Mouse (Mus musculus) CD4-positive, CD25-positive, alpha-beta regulatory T cell (primary cell): Measurements from ENCODE around the gene Dhcr7. TPM values are rescaled to one million over a fixed set of nuclear protein-coding genes. Genes with fewer than 3 reads are reported as not detected.

Source experiments
- polyA plus RNA-seq: library from polyadenylated mRNA; unstranded; fragments of 100-300 nt; shearing (Covaris generic); gene quantifications from one replicate; pipeline ENCODE4 v1.2.1, GENCODE M21; 2017

Dhcr7 gene
- 33.4 TPM for polyA plus RNA-seq

DNA sequence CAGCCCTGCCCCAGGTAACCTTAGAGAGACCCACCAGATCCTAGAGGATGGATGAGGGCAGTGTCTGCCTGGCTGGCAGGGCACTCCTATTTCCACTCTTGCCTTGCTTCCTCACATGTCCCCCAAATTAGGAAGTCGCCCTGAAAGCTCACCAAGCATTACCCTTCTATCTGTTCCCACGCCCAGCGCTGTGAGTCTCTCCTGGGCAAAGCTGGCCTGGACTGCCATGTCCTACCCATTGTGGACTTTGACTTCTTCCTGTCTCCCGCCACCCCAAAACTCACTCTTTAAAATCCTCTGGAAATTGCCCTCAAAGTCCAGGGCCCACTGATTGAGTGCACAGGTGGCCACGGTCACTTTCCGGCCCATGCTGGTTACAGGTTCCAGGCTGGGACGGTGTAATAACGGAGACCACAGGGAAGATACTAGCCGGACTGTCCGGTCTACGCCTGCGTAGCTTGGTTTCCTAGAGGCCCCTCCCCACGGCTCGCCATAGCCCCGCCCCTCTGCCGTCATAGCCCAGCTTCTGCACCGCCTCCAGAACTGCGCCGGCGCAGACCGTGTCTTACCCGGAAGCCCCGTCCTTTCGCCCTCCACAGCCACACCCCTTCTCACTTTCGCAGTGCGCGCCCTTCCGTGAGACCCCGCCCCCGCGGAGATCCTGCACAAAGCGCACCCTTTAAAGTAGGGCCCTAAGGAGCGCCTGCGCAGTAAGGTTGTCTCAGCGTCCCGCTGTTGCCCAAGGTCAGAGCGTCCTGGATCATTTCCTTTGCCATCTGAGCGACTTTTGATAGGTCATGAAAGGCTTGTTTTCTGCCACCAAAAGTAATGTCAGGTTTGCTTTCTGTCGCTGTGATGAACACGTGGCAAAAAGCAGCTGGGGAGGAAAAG lies at the start of gene Dhcr7, which contains the start of gene Nadsyn1:
Gene Dhcr7 (plus strand): TSS at position 771 of the 891 bp plus-strand sequence.
Gene Nadsyn1 (minus strand): TSS at position 475 of the 891 bp plus-strand sequence.

DNA sequence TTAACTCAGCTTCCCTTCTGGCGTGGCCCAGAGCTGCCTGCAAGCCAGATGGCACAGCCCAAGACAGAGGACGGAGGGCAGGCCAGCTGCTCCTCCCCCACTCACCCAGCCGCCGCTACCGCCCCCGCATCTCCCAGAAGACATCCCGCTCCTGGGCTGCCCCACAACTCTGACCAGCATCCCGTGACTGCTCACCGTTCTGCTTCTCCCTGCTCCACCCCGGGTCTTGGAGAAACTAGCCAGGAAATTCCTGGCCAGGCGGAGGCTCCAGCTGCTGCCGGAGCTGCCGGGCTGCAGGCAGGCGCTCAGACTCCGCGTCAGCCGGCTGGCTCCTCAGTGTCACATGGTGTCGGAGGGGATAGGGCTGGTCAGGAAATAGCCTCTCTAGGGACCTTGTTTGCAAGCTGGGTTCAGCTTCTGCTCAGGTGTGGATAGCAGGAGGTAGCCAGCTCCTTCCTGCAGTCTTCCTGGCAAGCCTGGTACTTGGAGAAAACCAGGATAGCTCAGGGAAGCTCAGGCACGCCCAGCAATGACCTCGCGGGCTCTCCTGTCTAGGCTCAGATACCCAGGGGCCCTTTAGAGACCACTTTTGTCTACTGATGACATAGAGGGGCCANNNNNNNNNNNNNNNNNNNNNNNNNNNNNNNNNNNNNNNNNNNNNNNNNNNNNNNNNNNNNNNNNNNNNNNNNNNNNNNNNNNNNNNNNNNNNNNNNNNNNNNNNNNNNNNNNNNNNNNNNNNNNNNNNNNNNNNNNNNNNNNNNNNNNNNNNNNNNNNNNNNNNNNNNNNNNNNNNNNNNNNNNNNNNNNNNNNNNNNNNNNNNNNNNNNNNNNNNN lies 38.7 kb upstream of the Dhcr7 start, which contains the start of gene Mrgpre:
Gene Mrgpre (minus strand): TSS at position 505 of the 834 bp plus-strand sequence.

DNA sequence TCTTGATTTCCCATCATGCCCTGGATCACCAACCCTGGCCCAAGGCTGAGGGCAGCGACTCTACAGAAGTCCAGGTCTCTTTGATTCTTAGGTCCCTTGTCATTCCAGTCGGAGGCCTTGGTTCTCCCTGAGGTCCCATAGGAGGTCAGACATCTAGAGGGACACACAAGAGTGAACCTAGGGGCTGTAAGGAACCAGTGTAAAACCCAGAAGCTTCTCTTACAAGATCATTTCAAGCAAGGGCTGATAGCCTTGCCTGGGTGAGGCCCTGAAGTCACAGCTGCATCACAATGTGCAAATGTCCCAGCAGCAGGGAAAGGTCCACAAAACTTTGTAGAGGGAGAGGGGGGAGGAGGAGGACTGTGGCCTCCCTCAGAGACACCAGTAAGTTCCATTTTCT lies 43.6 kb downstream of the Dhcr7 start, which contains the start of gene Gm498:
Gene Gm498 (plus strand): TSS at position 301 of the 400 bp plus-strand sequence.

Other genes with a start within 250 kb of the Dhcr7 start
- 48.2 TPM for gene Cars, start 223.1 kb upstream of the Dhcr7 start, polyA plus RNA-seq
- gene Tnfrsf26, start 194.4 kb upstream of the Dhcr7 start, polyA plus RNA-seq: 24.0 TPM
- 22.3 TPM for gene Tnfrsf22, start 173.5 kb upstream of the Dhcr7 start, polyA plus RNA-seq
- 2.5 TPM for gene Tnfrsf23, start 137.3 kb upstream of the Dhcr7 start, polyA plus RNA-seq
- 21.2 TPM for gene Osbpl5, start 66.2 kb upstream of the Dhcr7 start, polyA plus RNA-seq
- not detected for gene Mrgprg, start 56.2 kb upstream of the Dhcr7 start, polyA plus RNA-seq
- 7.4 TPM for gene Mrgpre, start 38.6 kb upstream of the Dhcr7 start, polyA plus RNA-seq
- 17.7 TPM for gene Nadsyn1, start 296 bp upstream of the Dhcr7 start, polyA plus RNA-seq
- not detected for gene Gm498, start 43.7 kb downstream of the Dhcr7 start, polyA plus RNA-seq
- not detected for gene Shank2, start 178.8 kb downstream of the Dhcr7 start, polyA plus RNA-seq